ENCODE assay signal across 8 mouse cellular contexts in genomic region chr11:107994487-107994886, GRCm38 (mm10).
DNase-seq lines count a peak whose midpoint lies in the region; TF ChIP-seq lines count a peak whose summit lies in the region.

No protein-coding gene starts in this region.

- peaks cover 25% of the 10 kb centered on the region for H3K4me1 ChIP-seq in testis, adult 2 months (ENCODE audit: control insufficient read depth, insufficient read depth, low read length)

- intact Hi-C loops in gastrocnemius, postnatal 14 days (cut with DNase I; ENCODE audit: low total_unique reads): no loop called here

- TF ChIP-seq CTCF in layer of hippocampus, adult 2 months (conservative IDR thresholded peaks at IDR 0.05): peak; percentile 89
- TF ChIP-seq CTCF in testis, adult 2 months (IDR thresholded peaks at IDR 0.05; ENCODE audit: control insufficient read depth, insufficient read depth, insufficient replicate concordance, low read depth, low read length): peak; percentile 22; the same call in 1 of the 2 replicates

- no peaks in the 10 kb centered on the region for H3K27me3 ChIP-seq in testis, adult 2 months (ENCODE audit: control insufficient read depth, insufficient read depth, low read length)

- H3K27ac ChIP-seq in layer of hippocampus, adult 2 months: peak overlapping the region; percentile 18; the same call in 1 of the 2 replicates
- H3K27ac ChIP-seq in testis, adult 2 months (ENCODE audit: control insufficient read depth, insufficient read depth, low read depth, low read length): peak overlapping the region; percentile 99

- H3K4me3 ChIP-seq in layer of hippocampus, adult 2 months: no peak overlapping the region
- peak overlapping the region; percentile 79 for H3K4me3 ChIP-seq in testis, adult 2 months (ENCODE audit: control insufficient read depth, low read depth, low read length)

- peaks cover 5% of the 10 kb centered on the region for H3K36me3 ChIP-seq in testis, adult 2 months (ENCODE audit: control insufficient read depth, insufficient read depth, low read length)

- DNase-seq in gastrocnemius, postnatal 10 days: peak; percentile 22
- DNase-seq in gastrocnemius, postnatal 14 days: no peak
- peak; percentile 68 for DNase-seq in MN1 (ENCODE audit: low spot score)
- peak; percentile 61 for DNase-seq in cerebellum, adult 18-20 months
- DNase-seq in forelimb bud, embryonic 11.5 days (ENCODE audit: low read depth, low spot score): peak; percentile 82
- peak; percentile 63 to 64 for DNase-seq in layer of hippocampus, adult 2 months (ENCODE audit: low spot score in 2 of 2)
- peak; percentile 60 for DNase-seq in lung, postnatal 14 days

- no peak for TF ChIP-seq POLR2A in testis, adult 2 months (IDR thresholded peaks at IDR 0.05; ENCODE audit: control insufficient read depth, low read depth, low read length)
